Mouse (Mus musculus): ENCODE measurements around the gene Izumo1r. TPM values are rescaled to one million over a fixed set of nuclear protein-coding genes. Genes with fewer than 3 reads are reported as not detected.
"Not testable (repeated sequence)": the region's sequence is repeated elsewhere in the genome, so short reads cannot be mapped to it uniquely, and the experiment has no call there.

The Izumo1r gene
- polyA plus RNA-seq, 1 experiment from 2014 or later, result not detected

DNA sequence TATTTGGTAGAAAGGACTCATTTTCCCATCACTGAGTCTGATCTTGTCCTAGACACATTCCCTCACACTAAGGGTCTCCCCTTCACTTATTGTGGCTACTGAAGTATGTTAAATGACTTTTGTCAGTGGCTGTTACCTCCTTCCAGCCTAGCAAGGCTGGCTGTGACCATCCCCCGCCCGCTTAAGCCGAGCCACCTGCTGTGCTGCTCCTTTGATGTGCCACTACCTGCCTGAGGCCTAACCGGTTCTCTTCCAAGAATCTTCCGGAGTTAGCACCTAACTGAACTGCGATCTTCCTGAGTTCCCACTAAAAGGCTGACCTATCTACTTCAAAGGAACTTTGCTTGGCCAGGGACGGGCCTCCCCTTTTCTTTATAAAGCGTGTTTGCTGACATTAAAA, 27.2 kb downstream of the Izumo1r start:
- not testable (repeated sequence) for H3K4me1 ChIP-seq (ENCODE audit: control insufficient read depth in 2 of 2, insufficient read depth in 2 of 2, low read length in 2 of 2); H3K4me3 ChIP-seq (ENCODE audit: control insufficient read depth in 1 of 2, insufficient read depth in 1 of 2, low read depth in 1 of 2, low read length in 2 of 2); H3K36me3 ChIP-seq (ENCODE audit: control insufficient read depth, insufficient read depth, low read length); ATAC-seq (ENCODE audit: insufficient number of reproducible peaks, insufficient read depth, low FRiP score, low read depth); H3K27ac ChIP-seq (replicated peaks in 1 of 2; ENCODE audit: control insufficient read depth in 1 of 2, insufficient read depth in 1 of 2, low read depth in 2 of 2, low read length in 2 of 2); H3K9ac ChIP-seq (ENCODE audit: low read length); H3K4me2 ChIP-seq (ENCODE audit: low read length); H3K9me3 ChIP-seq (ENCODE audit: control insufficient read depth, low read length); H3K27me3 ChIP-seq (ENCODE audit: control insufficient read depth, insufficient read depth, low read length)
- 34% methylated on average over 8 of the region's 8 CpGs for WGBS

DNA sequence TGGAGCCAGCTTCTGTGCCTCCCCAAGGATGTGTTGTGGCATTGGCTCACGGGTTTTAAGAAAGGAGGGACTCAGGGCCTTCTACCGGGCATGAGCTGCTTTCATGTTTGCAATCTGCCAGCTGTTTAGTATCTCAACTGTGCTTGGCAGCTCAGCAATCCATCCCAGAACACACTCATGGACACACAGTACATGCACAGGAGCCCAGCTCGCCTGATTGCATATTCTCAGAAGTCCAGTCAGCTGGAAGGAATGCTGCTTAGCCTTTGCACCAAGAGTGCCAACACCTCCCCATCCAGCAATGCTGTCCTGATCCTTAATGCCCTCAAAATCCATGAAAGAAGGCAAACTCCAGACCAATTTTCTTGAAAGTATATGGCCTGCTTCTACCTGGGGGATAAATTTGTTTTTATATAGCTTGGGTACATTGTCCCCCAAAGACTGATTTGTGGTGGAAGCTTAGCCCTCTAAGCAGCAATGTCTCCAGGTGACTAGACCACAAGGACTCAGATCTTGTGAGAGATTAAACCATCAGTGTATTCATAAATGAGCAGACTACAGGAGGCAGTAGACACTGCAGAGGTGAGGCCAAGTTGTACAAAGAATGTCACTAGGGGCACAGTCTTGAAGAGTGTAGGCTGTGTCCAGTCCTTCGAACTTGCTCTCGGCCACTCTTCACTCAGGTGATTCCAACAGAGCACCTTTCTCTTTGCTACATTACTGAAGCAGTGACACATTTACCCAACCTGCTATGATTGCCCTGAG, 27.8 kb downstream of the Izumo1r start:
- H3K9me3 ChIP-seq (ENCODE audit: control insufficient read depth, low read length), result no peaks in the 10 kb centered on the region
- no peaks in the 10 kb centered on the region for H3K36me3 ChIP-seq (ENCODE audit: control insufficient read depth, insufficient read depth, low read length)
- H3K4me1 ChIP-seq (ENCODE audit: control insufficient read depth in 2 of 2, insufficient read depth in 2 of 2, low read length in 2 of 2), result peaks cover 0 to 4% of the 10 kb centered on the region in 2 experiments; a peak in 3 of 4 replicates
- 0 out of 2 replicates have a peak, but pooled peaks cover 4% of the 10 kb centered on the region for H3K27me3 ChIP-seq (ENCODE audit: control insufficient read depth, insufficient read depth, low read length)
- H3K9ac ChIP-seq (ENCODE audit: low read length), result no peak overlapping the region
- H3K27ac ChIP-seq (replicated peaks in 1 of 2; ENCODE audit: control insufficient read depth in 1 of 2, insufficient read depth in 1 of 2, low read depth in 2 of 2, low read length in 2 of 2), result no peak overlapping the region
- no peak for ATAC-seq (ENCODE audit: insufficient number of reproducible peaks, insufficient read depth, low FRiP score, low read depth)
- no peak overlapping the region for H3K4me2 ChIP-seq (ENCODE audit: low read length)
- 66% methylated on average over 5 of the region's 5 CpGs for WGBS
- no peak overlapping the region for H3K4me3 ChIP-seq (ENCODE audit: control insufficient read depth in 1 of 2, insufficient read depth in 1 of 2, low read depth in 1 of 2, low read length in 2 of 2)

- no peaks in the 10 kb centered on the region for H3K9me3 ChIP-seq (ENCODE audit: control insufficient read depth, low read length)
- H3K4me1 ChIP-seq (ENCODE audit: control insufficient read depth in 2 of 2, insufficient read depth in 2 of 2, low read length in 2 of 2), result peaks cover 0 to 4% of the 10 kb centered on the region in 2 experiments; a peak in 3 of 4 replicates
- no peak overlapping the region for H3K4me2 ChIP-seq (ENCODE audit: low read length)
- 0 out of 2 replicates have a peak, but pooled peaks cover 4% of the 10 kb centered on the region for H3K27me3 ChIP-seq (ENCODE audit: control insufficient read depth, insufficient read depth, low read length)
- no peak for ATAC-seq (ENCODE audit: insufficient number of reproducible peaks, insufficient read depth, low FRiP score, low read depth)
- H3K9ac ChIP-seq (ENCODE audit: low read length), result no peak overlapping the region
- no peak overlapping the region for H3K4me3 ChIP-seq (ENCODE audit: control insufficient read depth in 1 of 2, insufficient read depth in 1 of 2, low read depth in 1 of 2, low read length in 2 of 2)
- H3K36me3 ChIP-seq (ENCODE audit: control insufficient read depth, insufficient read depth, low read length), result no peaks in the 10 kb centered on the region
- 48% methylated on average over 17 of the region's 17 CpGs for WGBS
- no peak overlapping the region for H3K27ac ChIP-seq (replicated peaks in 1 of 2; ENCODE audit: control insufficient read depth in 1 of 2, insufficient read depth in 1 of 2, low read depth in 2 of 2, low read length in 2 of 2)
Measured at GRCm38 (mm10) chr9:14872181-14872930, 31.4 kb downstream of the Izumo1r start.

- Histone ChIP-seq H3K4me2 (ENCODE audit: low read length) (no peak overlapping the region), H3K9ac (ENCODE audit: low read length) (no peak overlapping the region), H3K9me3 (ENCODE audit: control insufficient read depth, low read length) (no peaks in the 10 kb centered on the region), H3K27me3 (ENCODE audit: control insufficient read depth, insufficient read depth, low read length) (0 out of 2 replicates have a peak, but pooled peaks cover 4% of the 10 kb centered on the region), H3K4me1 (ENCODE audit: control insufficient read depth in 2 of 2, insufficient read depth in 2 of 2, low read length in 2 of 2) (peaks cover 0 to 4% of the 10 kb centered on the region in 2 experiments; a peak in 3 of 4 replicates), H3K36me3 (ENCODE audit: control insufficient read depth, insufficient read depth, low read length) (no peaks in the 10 kb centered on the region), H3K27ac (replicated peaks in 1 of 2; ENCODE audit: control insufficient read depth in 1 of 2, insufficient read depth in 1 of 2, low read depth in 2 of 2, low read length in 2 of 2) (no peak overlapping the region), H3K4me3 (ENCODE audit: control insufficient read depth in 1 of 2, insufficient read depth in 1 of 2, low read depth in 1 of 2, low read length in 2 of 2) (no peak overlapping the region)
- WGBS, result 62% methylated on average over 3 of the region's 3 CpGs
- no peak for ATAC-seq (ENCODE audit: insufficient number of reproducible peaks, insufficient read depth, low FRiP score, low read depth)
Measured at GRCm38 (mm10) chr9:14871536-14871935, 32.2 kb downstream of the Izumo1r start.

- Histone ChIP-seq H3K4me3 (ENCODE audit: control insufficient read depth in 1 of 2, insufficient read depth in 1 of 2, low read depth in 1 of 2, low read length in 2 of 2) (no peak overlapping the region), H3K9ac (ENCODE audit: low read length) (no peak overlapping the region), H3K27ac (replicated peaks in 1 of 2; ENCODE audit: control insufficient read depth in 1 of 2, insufficient read depth in 1 of 2, low read depth in 2 of 2, low read length in 2 of 2) (no peak overlapping the region), H3K9me3 (ENCODE audit: control insufficient read depth, low read length) (no peaks in the 10 kb centered on the region), H3K4me2 (ENCODE audit: low read length) (no peak overlapping the region), H3K36me3 (ENCODE audit: control insufficient read depth, insufficient read depth, low read length) (no peaks in the 10 kb centered on the region), H3K4me1 (ENCODE audit: control insufficient read depth in 2 of 2, insufficient read depth in 2 of 2, low read length in 2 of 2) (peaks cover 0 to 4% of the 10 kb centered on the region in 2 experiments; a peak in 3 of 4 replicates), H3K27me3 (ENCODE audit: control insufficient read depth, insufficient read depth, low read length) (peaks cover 4% of the 10 kb centered on the region; the same call in 1 of the 2 replicates)
- ATAC-seq (ENCODE audit: insufficient number of reproducible peaks, insufficient read depth, low FRiP score, low read depth), result no peak
- WGBS, result 85% methylated on average over 10 of the region's 10 CpGs
Measured at GRCm38 (mm10) chr9:14870802-14871201, 32.9 kb downstream of the Izumo1r start.

DNA sequence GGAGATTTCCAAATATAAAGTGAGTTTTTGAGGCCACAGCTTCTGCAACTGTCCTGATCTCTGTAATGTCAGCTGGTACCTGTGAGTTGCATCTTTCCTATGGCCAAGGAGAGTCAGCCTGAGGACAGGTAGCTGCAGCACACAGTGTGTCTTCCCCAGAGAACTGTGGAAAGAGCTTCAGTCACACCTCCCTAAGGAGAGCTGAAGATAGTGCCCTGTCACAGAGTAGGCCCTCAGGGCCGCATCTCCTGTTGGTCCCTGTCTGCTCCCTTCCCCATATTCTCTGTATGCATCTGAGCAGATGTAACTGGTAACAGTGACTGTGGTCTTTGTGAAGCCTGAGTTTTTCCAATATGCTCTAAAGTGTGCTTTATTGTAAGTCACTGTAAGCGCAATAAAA, 33.4 kb downstream of the Izumo1r start:
- H3K9me3 ChIP-seq (ENCODE audit: control insufficient read depth, low read length), result no peaks in the 10 kb centered on the region
- no peak overlapping the region for H3K4me3 ChIP-seq (ENCODE audit: control insufficient read depth in 1 of 2, insufficient read depth in 1 of 2, low read depth in 1 of 2, low read length in 2 of 2)
- H3K36me3 ChIP-seq (ENCODE audit: control insufficient read depth, insufficient read depth, low read length), result no peaks in the 10 kb centered on the region
- ATAC-seq (ENCODE audit: insufficient number of reproducible peaks, insufficient read depth, low FRiP score, low read depth), result no peak
- no peak overlapping the region for H3K9ac ChIP-seq (ENCODE audit: low read length)
- H3K4me1 ChIP-seq (ENCODE audit: control insufficient read depth in 2 of 2, insufficient read depth in 2 of 2, low read length in 2 of 2), result peaks cover 0 to 4% of the 10 kb centered on the region in 2 experiments; a peak in 2 of 4 replicates
- H3K27me3 ChIP-seq (ENCODE audit: control insufficient read depth, insufficient read depth, low read length), result peaks cover 4% of the 10 kb centered on the region; the same call in 1 of the 2 replicates
- 82% methylated on average over 2 of the region's 2 CpGs for WGBS
- no peak overlapping the region for H3K4me2 ChIP-seq (ENCODE audit: low read length)
- no peak overlapping the region for H3K27ac ChIP-seq (replicated peaks in 1 of 2; ENCODE audit: control insufficient read depth in 1 of 2, insufficient read depth in 1 of 2, low read depth in 2 of 2, low read length in 2 of 2)

DNA sequence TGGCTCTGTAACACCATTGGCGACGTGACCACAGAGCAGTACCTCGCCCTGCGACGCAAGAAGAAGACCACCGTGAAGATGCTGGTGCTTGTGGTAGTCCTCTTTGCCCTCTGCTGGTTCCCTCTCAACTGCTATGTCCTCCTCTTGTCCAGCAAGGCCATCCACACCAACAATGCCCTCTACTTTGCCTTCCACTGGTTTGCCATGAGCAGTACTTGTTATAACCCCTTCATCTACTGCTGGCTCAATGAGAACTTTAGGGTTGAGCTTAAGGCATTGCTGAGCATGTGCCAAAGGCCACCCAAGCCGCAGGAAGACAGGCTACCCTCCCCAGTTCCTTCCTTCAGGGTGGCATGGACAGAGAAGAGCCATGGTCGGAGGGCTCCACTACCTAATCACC, 35.4 kb downstream of the Izumo1r start:
- no peak overlapping the region for H3K9ac ChIP-seq (ENCODE audit: low read length)
- no peaks in the 10 kb centered on the region for H3K9me3 ChIP-seq (ENCODE audit: control insufficient read depth, low read length)
- no peak overlapping the region for H3K4me2 ChIP-seq (ENCODE audit: low read length)
- no peak overlapping the region for H3K27ac ChIP-seq (replicated peaks in 1 of 2; ENCODE audit: control insufficient read depth in 1 of 2, insufficient read depth in 1 of 2, low read depth in 2 of 2, low read length in 2 of 2)
- no peak overlapping the region for H3K4me3 ChIP-seq (ENCODE audit: control insufficient read depth in 1 of 2, insufficient read depth in 1 of 2, low read depth in 1 of 2, low read length in 2 of 2)
- ATAC-seq (ENCODE audit: insufficient number of reproducible peaks, insufficient read depth, low FRiP score, low read depth), result no peak
- 91% methylated on average over 8 of the region's 8 CpGs for WGBS
- H3K27me3 ChIP-seq (ENCODE audit: control insufficient read depth, insufficient read depth, low read length), result peaks cover 8% of the 10 kb centered on the region
- no peaks in the 10 kb centered on the region for H3K36me3 ChIP-seq (ENCODE audit: control insufficient read depth, insufficient read depth, low read length)
- peaks cover 0 to 4% of the 10 kb centered on the region in 2 experiments; a peak in 2 of 4 replicates for H3K4me1 ChIP-seq (ENCODE audit: control insufficient read depth in 2 of 2, insufficient read depth in 2 of 2, low read length in 2 of 2)

Measured in heart, embryonic 14.5 days (tissue).